Mouse (Mus musculus): ENCODE results near the gene Txndc8. TPM values are rescaled to one million over a fixed set of nuclear protein-coding genes. Genes with fewer than 3 reads are reported as not detected.

Gene Txndc8
- polyA plus RNA-seq (2015; fragmentation: Nextera tagmentation; extraction: Ambion mirVana), result not detected in 2 replicates

DNA sequence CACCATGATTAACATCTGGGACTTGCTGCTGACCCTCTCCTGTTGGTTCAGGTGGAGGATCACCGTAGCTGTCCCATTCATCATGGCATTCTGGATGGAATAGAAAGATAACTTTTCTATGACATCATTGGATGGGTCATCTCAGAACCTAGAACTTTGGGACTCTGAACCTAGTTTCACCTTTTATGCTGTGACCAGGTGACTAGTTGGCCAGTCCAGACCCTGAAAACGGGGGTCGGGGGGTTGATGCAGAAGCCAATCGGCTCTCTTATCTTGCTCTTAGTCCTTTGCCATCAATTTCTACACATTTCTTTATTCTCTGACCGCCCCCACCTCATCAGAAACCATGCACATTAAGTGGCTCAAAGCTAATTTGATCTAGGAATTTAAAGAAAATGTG lies at the start of gene Txndc8:
Txndc8 (minus strand) TSS at position 101 of the 400 bp plus-strand sequence.
- Histone ChIP-seq H3K9ac (ENCODE audit: low read length) (no peak within 1 kb of the TSS), H3K4me1 (ENCODE audit: control insufficient read depth, insufficient read depth, low read length) (no peaks in the 10 kb centered on the region), H3K4me2 (ENCODE audit: low read depth, low read length) (no peak within 1 kb of the TSS), H3K27ac (ENCODE audit: low read length) (no peak within 1 kb of the TSS), H3K36me3 (ENCODE audit: control insufficient read depth, insufficient read depth) (no peaks in the 10 kb centered on the region), H3K9me3 (replicated peaks; ENCODE audit: control insufficient read depth, low read length) (no peaks in the 10 kb centered on the region), H3K27me3 (ENCODE audit: control insufficient read depth, insufficient read depth, low read length) (no peaks in the 10 kb centered on the region; the same call in 1 of the 2 replicates), H3K4me3 (ENCODE audit: low read length) (no peak within 1 kb of the TSS)
- ATAC-seq (replicated peaks; ENCODE audit: extremely low read depth, insufficient read depth, low FRiP score), result no peak
- WGBS, result 87% methylated on average over 5 of the region's 5 CpGs

DNA sequence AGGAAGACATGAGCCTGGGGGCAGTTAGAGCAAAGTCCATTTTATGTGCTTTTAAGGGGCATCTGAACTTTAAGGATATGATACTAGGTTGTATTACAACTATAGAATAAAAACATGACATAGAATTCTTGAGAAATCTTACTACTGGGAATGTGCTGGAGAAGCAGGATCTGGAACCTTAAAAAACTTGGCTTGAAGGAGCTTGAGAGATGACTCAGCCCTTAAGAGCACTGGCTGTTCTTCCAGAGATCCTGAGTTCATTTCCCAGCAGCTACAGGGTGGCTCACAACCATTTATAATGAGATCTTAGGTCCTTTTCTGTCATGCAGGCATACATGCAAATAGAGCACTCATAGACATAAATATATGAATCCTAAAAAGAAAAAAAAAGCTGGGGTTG lies 46.7 kb upstream of the Txndc8 start:
- no peak overlapping the region for H3K9ac ChIP-seq (ENCODE audit: low read length)

DNA sequence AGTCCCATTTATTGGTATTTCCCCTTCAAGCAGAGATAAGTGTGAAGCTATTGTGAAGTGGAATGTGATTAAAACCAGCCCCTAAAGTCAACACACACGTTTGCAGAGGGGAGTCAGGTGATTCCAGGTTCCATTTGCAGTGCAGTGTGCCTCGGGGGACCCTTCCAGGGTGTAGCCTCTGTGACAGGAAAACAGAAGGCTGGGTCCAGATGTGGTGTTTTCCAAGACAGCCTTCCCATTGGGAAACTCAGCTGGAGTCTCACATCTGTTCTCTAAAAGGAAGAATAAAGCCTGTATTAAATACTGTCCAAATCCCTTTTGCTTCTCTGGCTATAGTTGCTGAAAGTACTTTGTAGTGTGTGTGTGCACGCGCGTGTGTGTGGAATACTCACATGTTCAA lies 45.5 kb upstream of the Txndc8 start:
- no peak for ATAC-seq (replicated peaks; ENCODE audit: extremely low read depth, insufficient read depth, low FRiP score)
- no peaks in the 10 kb centered on the region for H3K9me3 ChIP-seq (replicated peaks; ENCODE audit: control insufficient read depth, low read length)
- no peak overlapping the region for H3K9ac ChIP-seq (ENCODE audit: low read length)
- no peaks in the 10 kb centered on the region for H3K4me1 ChIP-seq (ENCODE audit: control insufficient read depth, insufficient read depth, low read length)
- no peaks in the 10 kb centered on the region for H3K27me3 ChIP-seq (ENCODE audit: control insufficient read depth, insufficient read depth, low read length)
- H3K4me3 ChIP-seq (ENCODE audit: low read length), result no peak overlapping the region
- H3K36me3 ChIP-seq (ENCODE audit: control insufficient read depth, insufficient read depth), result no peaks in the 10 kb centered on the region
- WGBS, result 68% methylated on average over 5 of the region's 5 CpGs
- H3K27ac ChIP-seq (ENCODE audit: low read length), result no peak overlapping the region
- H3K4me2 ChIP-seq (ENCODE audit: low read depth, low read length), result no peak overlapping the region

More for the DNA sequence above, 46.7 kb upstream of the Txndc8 start:
- no peaks in the 10 kb centered on the region for H3K36me3 ChIP-seq (ENCODE audit: control insufficient read depth, insufficient read depth)
- no peaks in the 10 kb centered on the region for H3K27me3 ChIP-seq (ENCODE audit: control insufficient read depth, insufficient read depth, low read length)
- no peaks in the 10 kb centered on the region for H3K9me3 ChIP-seq (replicated peaks; ENCODE audit: control insufficient read depth, low read length)
- no peak for ATAC-seq (replicated peaks; ENCODE audit: extremely low read depth, insufficient read depth, low FRiP score)
- no peak overlapping the region for H3K27ac ChIP-seq (ENCODE audit: low read length)
- no peak overlapping the region for H3K4me2 ChIP-seq (ENCODE audit: low read depth, low read length)
- no peak overlapping the region for H3K4me3 ChIP-seq (ENCODE audit: low read length)
- H3K4me1 ChIP-seq (ENCODE audit: control insufficient read depth, insufficient read depth, low read length), result no peaks in the 10 kb centered on the region

DNA sequence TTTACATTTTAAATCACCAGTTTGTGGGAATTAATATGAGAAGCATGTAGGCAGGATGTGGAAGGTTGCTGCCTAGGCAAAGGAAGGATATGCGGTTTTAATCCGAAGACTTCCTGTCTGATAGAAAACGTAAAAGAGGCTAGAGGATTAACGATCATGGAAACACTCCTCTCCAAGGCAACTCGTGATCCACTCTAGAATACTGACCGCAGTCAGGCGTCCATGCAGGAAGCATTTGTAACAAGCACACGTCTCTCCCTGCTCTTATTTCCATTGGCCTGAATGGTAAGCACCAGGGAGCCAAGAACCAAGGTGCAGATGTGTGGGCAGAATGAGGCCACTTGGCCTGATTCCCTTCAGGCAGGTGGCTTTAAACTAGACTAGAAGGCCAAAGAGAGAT lies 41.8 kb upstream of the Txndc8 start:
- WGBS, result 67% methylated on average over 8 of the region's 8 CpGs
- no peak for ATAC-seq (replicated peaks; ENCODE audit: extremely low read depth, insufficient read depth, low FRiP score)
- Histone ChIP-seq H3K27me3 (ENCODE audit: control insufficient read depth, insufficient read depth, low read length) (no peaks in the 10 kb centered on the region), H3K4me3 (ENCODE audit: low read length) (no peak overlapping the region), H3K9me3 (replicated peaks; ENCODE audit: control insufficient read depth, low read length) (no peaks in the 10 kb centered on the region), H3K4me1 (ENCODE audit: control insufficient read depth, insufficient read depth, low read length) (no peaks in the 10 kb centered on the region), H3K4me2 (ENCODE audit: low read depth, low read length) (no peak overlapping the region), H3K36me3 (ENCODE audit: control insufficient read depth, insufficient read depth) (no peaks in the 10 kb centered on the region), H3K27ac (ENCODE audit: low read length) (no peak overlapping the region), H3K9ac (ENCODE audit: low read length) (no peak overlapping the region)

DNA sequence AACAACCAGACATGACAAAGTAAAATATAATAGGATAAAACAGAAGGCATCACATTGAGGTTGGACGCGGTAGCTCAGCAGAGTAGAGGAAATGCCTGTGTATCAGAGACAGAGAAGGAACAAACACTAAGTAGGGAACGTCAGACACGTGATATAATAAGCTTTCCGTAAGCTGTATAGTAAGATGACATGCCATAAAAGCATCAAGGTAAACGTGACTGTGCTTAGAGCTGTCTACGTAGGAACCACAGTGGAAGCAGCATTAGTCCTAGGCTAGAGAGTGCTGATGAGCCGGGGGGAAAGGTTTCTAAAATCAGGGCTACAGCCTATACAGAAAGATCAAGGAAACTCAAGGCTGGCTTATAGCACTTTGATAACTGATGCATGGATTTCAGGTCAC lies 41.4 kb upstream of the Txndc8 start:
- Histone ChIP-seq H3K9me3 (replicated peaks; ENCODE audit: control insufficient read depth, low read length) (no peaks in the 10 kb centered on the region), H3K4me3 (ENCODE audit: low read length) (no peak overlapping the region), H3K27ac (ENCODE audit: low read length) (no peak overlapping the region), H3K36me3 (ENCODE audit: control insufficient read depth, insufficient read depth) (no peaks in the 10 kb centered on the region), H3K9ac (ENCODE audit: low read length) (no peak overlapping the region), H3K4me2 (ENCODE audit: low read depth, low read length) (no peak overlapping the region), H3K27me3 (ENCODE audit: control insufficient read depth, insufficient read depth, low read length) (no peaks in the 10 kb centered on the region), H3K4me1 (ENCODE audit: control insufficient read depth, insufficient read depth, low read length) (no peaks in the 10 kb centered on the region)
- WGBS, result 65% methylated on average over 8 of the region's 8 CpGs
- ATAC-seq (replicated peaks; ENCODE audit: extremely low read depth, insufficient read depth, low FRiP score), result no peak

DNA sequence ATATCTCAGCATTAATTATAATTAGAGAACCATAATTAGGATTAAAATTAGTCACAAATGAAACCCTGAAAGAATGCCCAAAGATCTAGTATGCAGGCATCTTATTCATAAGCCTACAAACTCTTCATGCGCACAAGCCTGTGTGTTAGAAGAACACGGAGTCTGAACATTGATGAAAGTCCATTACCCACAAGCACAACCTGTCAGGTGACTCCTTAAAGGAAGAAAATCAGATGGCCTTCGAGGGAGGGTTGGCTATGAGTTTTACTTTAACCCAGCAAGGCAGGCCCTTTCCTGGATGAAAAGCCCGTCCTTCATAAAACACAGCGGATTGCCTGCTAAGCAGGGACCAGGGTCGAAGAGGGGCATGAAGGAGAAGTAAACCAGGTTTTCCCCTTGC lies 35.9 kb upstream of the Txndc8 start:
- Histone ChIP-seq H3K36me3 (ENCODE audit: control insufficient read depth, insufficient read depth) (no peaks in the 10 kb centered on the region; the same call in 1 of the 2 replicates), H3K9me3 (replicated peaks; ENCODE audit: control insufficient read depth, low read length) (no peaks in the 10 kb centered on the region), H3K4me1 (ENCODE audit: control insufficient read depth, insufficient read depth, low read length) (no peaks in the 10 kb centered on the region), H3K27ac (ENCODE audit: low read length) (no peak overlapping the region), H3K4me3 (ENCODE audit: low read length) (no peak overlapping the region), H3K4me2 (ENCODE audit: low read depth, low read length) (no peak overlapping the region), H3K9ac (ENCODE audit: low read length) (no peak overlapping the region), H3K27me3 (ENCODE audit: control insufficient read depth, insufficient read depth, low read length) (no peaks in the 10 kb centered on the region)
- no peak for ATAC-seq (replicated peaks; ENCODE audit: extremely low read depth, insufficient read depth, low FRiP score)
- 87% methylated on average over 6 of the region's 6 CpGs for WGBS

DNA sequence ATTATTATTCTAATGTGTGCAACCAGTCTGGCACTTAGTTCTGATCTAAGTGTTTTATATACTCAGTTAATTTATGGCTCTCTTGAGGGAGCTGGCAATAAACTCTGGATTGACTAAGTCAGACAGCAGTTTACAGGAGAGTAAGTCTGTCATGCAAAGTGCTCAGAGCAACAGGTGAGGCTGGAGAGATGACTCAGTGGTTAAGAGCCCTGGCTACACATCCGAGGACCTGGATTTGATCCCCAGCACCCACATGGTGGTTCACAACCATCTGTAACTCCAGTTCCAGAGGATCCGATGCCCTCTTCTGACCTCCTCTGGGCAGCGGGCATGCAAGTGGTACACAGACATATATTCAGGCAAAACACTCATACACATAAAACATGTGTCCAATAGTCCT lies 35.4 kb upstream of the Txndc8 start:
- no peak overlapping the region for H3K9ac ChIP-seq (ENCODE audit: low read length)
- H3K4me1 ChIP-seq (ENCODE audit: control insufficient read depth, insufficient read depth, low read length), result no peaks in the 10 kb centered on the region
- H3K4me2 ChIP-seq (ENCODE audit: low read depth, low read length), result no peak overlapping the region
- H3K4me3 ChIP-seq (ENCODE audit: low read length), result no peak overlapping the region
- 98% methylated on average over 3 of the region's 3 CpGs for WGBS
- H3K27ac ChIP-seq (ENCODE audit: low read length), result no peak overlapping the region
- no peaks in the 10 kb centered on the region for H3K27me3 ChIP-seq (ENCODE audit: control insufficient read depth, insufficient read depth, low read length)
- no peaks in the 10 kb centered on the region for H3K9me3 ChIP-seq (replicated peaks; ENCODE audit: control insufficient read depth, low read length)
- no peaks in the 10 kb centered on the region; the same call in 1 of the 2 replicates for H3K36me3 ChIP-seq (ENCODE audit: control insufficient read depth, insufficient read depth)
- ATAC-seq (replicated peaks; ENCODE audit: extremely low read depth, insufficient read depth, low FRiP score), result no peak

DNA sequence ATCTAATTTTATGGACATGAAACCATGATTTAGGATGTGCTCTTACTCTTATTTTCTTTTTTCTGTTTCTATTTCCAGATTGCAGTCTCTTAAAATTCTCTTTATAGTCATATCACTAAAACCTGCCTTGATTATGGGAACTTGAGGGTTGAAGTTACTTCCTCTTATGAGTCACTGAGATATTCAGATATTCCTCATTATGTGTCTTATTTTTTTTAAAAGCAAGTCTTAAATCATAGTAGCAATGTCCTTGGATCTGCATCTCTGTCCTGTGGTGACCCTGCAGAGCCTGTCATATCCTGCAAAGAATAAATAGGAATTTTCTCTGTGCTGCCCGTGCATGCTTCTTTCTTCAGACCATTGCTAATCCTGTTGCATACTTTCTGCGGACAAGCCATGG lies 31.2 kb upstream of the Txndc8 start:
- WGBS, result 84% methylated on average over 2 of the region's 2 CpGs
- no peak for ATAC-seq (replicated peaks; ENCODE audit: extremely low read depth, insufficient read depth, low FRiP score)

DNA sequence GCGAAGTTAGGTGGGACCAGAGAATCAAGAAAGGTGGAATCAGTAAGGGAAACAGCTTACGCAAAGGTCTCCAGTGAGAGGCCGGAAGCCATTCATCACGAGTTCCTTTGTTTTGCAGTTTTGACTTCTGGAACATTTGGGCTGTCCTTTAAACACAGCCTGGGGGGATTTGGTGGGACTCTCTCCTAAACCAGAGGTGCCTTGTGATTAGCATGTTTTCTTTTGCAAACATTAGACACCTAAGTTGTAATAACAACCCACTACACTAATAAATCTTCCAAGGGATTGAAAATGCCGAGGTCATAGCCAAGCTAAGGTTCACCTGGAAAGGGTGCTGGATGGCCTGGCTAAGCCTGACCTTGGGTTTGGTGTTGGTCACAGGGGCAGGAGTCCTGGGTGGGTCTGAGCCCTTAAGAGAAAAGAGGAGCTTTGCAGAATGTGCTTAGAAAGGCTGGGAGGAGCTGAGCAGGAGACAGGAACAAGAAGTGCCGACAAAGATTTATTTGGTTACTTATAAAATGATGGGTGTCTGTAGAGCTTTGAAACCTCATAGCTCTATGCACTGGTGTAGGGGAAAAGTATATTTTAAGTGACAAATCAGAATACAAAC lies 28.3 kb upstream of the Txndc8 start:
- Histone ChIP-seq H3K27me3 (ENCODE audit: control insufficient read depth, insufficient read depth, low read length) (no peaks in the 10 kb centered on the region), H3K4me1 (ENCODE audit: control insufficient read depth, insufficient read depth, low read length) (no peaks in the 10 kb centered on the region), H3K27ac (ENCODE audit: low read length) (no peak overlapping the region), H3K9me3 (replicated peaks; ENCODE audit: control insufficient read depth, low read length) (no peaks in the 10 kb centered on the region), H3K4me3 (ENCODE audit: low read length) (no peak overlapping the region), H3K9ac (ENCODE audit: low read length) (no peak overlapping the region), H3K4me2 (ENCODE audit: low read depth, low read length) (no peak overlapping the region), H3K36me3 (ENCODE audit: control insufficient read depth, insufficient read depth) (no peaks in the 10 kb centered on the region)
- ATAC-seq (replicated peaks; ENCODE audit: extremely low read depth, insufficient read depth, low FRiP score), result no peak
- WGBS, result 81% methylated on average over 6 of the region's 6 CpGs

More for the DNA sequence above, 31.2 kb upstream of the Txndc8 start:
- H3K27me3 ChIP-seq (ENCODE audit: control insufficient read depth, insufficient read depth, low read length), result no peaks in the 10 kb centered on the region
- H3K4me3 ChIP-seq (ENCODE audit: low read length), result no peak overlapping the region
- H3K27ac ChIP-seq (ENCODE audit: low read length), result no peak overlapping the region
- no peak overlapping the region for H3K9ac ChIP-seq (ENCODE audit: low read length)
- H3K4me2 ChIP-seq (ENCODE audit: low read depth, low read length), result no peak overlapping the region
- H3K4me1 ChIP-seq (ENCODE audit: control insufficient read depth, insufficient read depth, low read length), result no peaks in the 10 kb centered on the region
- no peaks in the 10 kb centered on the region for H3K9me3 ChIP-seq (replicated peaks; ENCODE audit: control insufficient read depth, low read length)
- H3K36me3 ChIP-seq (ENCODE audit: control insufficient read depth, insufficient read depth), result no peaks in the 10 kb centered on the region; the same call in 1 of the 2 replicates
